Mouse (Mus musculus) ovary, postnatal 10 days (tissue): ENCODE data around the gene Sytl3.

Experiments used
- DNase-seq: peaks from one replicate; pipeline ENCODE4 v3.0.0; 2022; ENCODE audit warnings: low spot score

The Sytl3 gene

GRCm38 (mm10) chr17:6755176-6755575 is 96.3 kb downstream of the Sytl3 start:
- no peak for DNase-seq

- DNase-seq: no peak
These were observed 97.0 kb downstream of the Sytl3 start for GRCm38 (mm10) chr17:6755873-6756272.

GRCm38 (mm10) chr17:6757902-6758301 is 99.0 kb downstream of the Sytl3 start:
- no peak for DNase-seq

GRCm38 (mm10) chr17:6758845-6759244 is 100.0 kb downstream of the Sytl3 start:
- DNase-seq: no peak

- DNase-seq: no peak
These were observed 100.9 kb downstream of the Sytl3 start for GRCm38 (mm10) chr17:6759717-6760292.

- DNase-seq: no peak
These were observed 104.8 kb downstream of the Sytl3 start for GRCm38 (mm10) chr17:6763513-6764226.

- no peak for DNase-seq
These were observed 105.3 kb downstream of the Sytl3 start for GRCm38 (mm10) chr17:6764227-6764593.

- no peak for DNase-seq
These were observed 105.8 kb downstream of the Sytl3 start for GRCm38 (mm10) chr17:6764730-6765129.

- DNase-seq: no peak
These were observed 107.0 kb downstream of the Sytl3 start for GRCm38 (mm10) chr17:6765886-6766285.

GRCm38 (mm10) chr17:6766823-6767222 is 107.9 kb downstream of the Sytl3 start:
- no peak for DNase-seq

GRCm38 (mm10) chr17:6767771-6768170 is 108.9 kb downstream of the Sytl3 start:
- DNase-seq: no peak

GRCm38 (mm10) chr17:6768301-6768788 is 109.5 kb downstream of the Sytl3 start:
- DNase-seq: no peak

GRCm38 (mm10) chr17:6769602-6770001 is 110.7 kb downstream of the Sytl3 start:
- DNase-seq: no peak

GRCm38 (mm10) chr17:6771661-6772489 is 113.0 kb downstream of the Sytl3 start:
- no peak for DNase-seq

GRCm38 (mm10) chr17:6772490-6772773 is 113.5 kb downstream of the Sytl3 start:
- DNase-seq: no peak

- DNase-seq: no peak
These were observed 114.5 kb downstream of the Sytl3 start for GRCm38 (mm10) chr17:6773249-6773966.

- DNase-seq: no peak
These were observed 116.3 kb downstream of the Sytl3 start for GRCm38 (mm10) chr17:6775221-6775620.

- DNase-seq: no peak
These were observed 116.8 kb downstream of the Sytl3 start for GRCm38 (mm10) chr17:6775671-6776070.

GRCm38 (mm10) chr17:6776123-6776522 is 117.2 kb downstream of the Sytl3 start:
- no peak for DNase-seq

- no peak for DNase-seq
These were observed 117.7 kb downstream of the Sytl3 start for GRCm38 (mm10) chr17:6776576-6776975.

GRCm38 (mm10) chr17:6777061-6777460 is 118.2 kb downstream of the Sytl3 start:
- DNase-seq: no peak

- no peak for DNase-seq
These were observed 118.9 kb downstream of the Sytl3 start for GRCm38 (mm10) chr17:6777629-6778331.
